Mouse (Mus musculus) MEL (cell line): ENCODE results near the gene Gm30302. TPM values are rescaled to one million over a fixed set of nuclear protein-coding genes. Genes with fewer than 3 reads are reported as not detected.

ENCODE experiments used
- DNase-seq: peaks from one replicate; pipeline ENCODE4 v3.0.0; 2011; ENCODE audit warnings: low read depth, low spot score
- H3K27ac ChIP-seq: 2 replicates; pipeline ENCODE4 v1.5.1; 2012; ENCODE audit warnings: low read depth, mild to moderate bottlenecking, control low read depth, low read length, moderate library complexity; ENCODE audit not compliant: control insufficient read depth
- H3K27me3 ChIP-seq, 2 experiments: fragments of 150-350 bp in 1 of 2; sonication (generic) in 1 of 2; 2 replicates each; pipeline ENCODE4 v1.6.1; 2012; ENCODE audit warnings: low read length in 2 of 2, mild to moderate bottlenecking in 2 of 2, improper control_type of control experiment in 1 of 2, moderate library complexity in 1 of 2; ENCODE audit not compliant: insufficient read depth in 2 of 2, control insufficient read depth in 1 of 2
- H3K36me3 ChIP-seq, 2 experiments: 2 replicates each; pipeline ENCODE4 v1.6.1; 2012 to 2014; ENCODE audit warnings: low read length in 2 of 2, improper control_type of control experiment in 1 of 2, inconsistent platforms in 1 of 2, mild to moderate bottlenecking in 1 of 2; ENCODE audit not compliant: insufficient read depth in 2 of 2, control insufficient read depth in 1 of 2
- H3K4me1 ChIP-seq, 2 experiments: fragments of 150-350 bp in 1 of 2; sonication (generic) in 1 of 2; 2 replicates each; pipeline ENCODE4 v1.6.1; 2012; ENCODE audit warnings: low read length in 2 of 2, improper control_type of control experiment in 1 of 2, mild to moderate bottlenecking in 1 of 2; ENCODE audit not compliant: insufficient read depth in 2 of 2, control insufficient read depth in 1 of 2
- H3K4me3 ChIP-seq, 2 experiments: fragments of 150-350 bp in 1 of 2; sonication (generic) in 1 of 2; 2 replicates each; pipeline ENCODE4 v1.5.1; 2012; ENCODE audit warnings: low read depth in 2 of 2, low read length in 2 of 2, mild to moderate bottlenecking in 2 of 2, moderate library complexity in 2 of 2, control low read depth in 1 of 2, improper control_type of control experiment in 1 of 2; ENCODE audit not compliant: control insufficient read depth in 1 of 2, insufficient read depth in 1 of 2
- H3K79me2 ChIP-seq: 2 replicates; pipeline ENCODE4 v1.6.1; 2012; ENCODE audit warnings: mild to moderate bottlenecking, low read length, moderate library complexity; ENCODE audit not compliant: control insufficient read depth, poor library complexity, insufficient read depth
- H3K9ac ChIP-seq: 2 replicates; pipeline ENCODE4 v1.6.1; 2012; ENCODE audit warnings: low read depth, mild to moderate bottlenecking, control low read depth, low read length, moderate library complexity; ENCODE audit not compliant: control insufficient read depth, poor library complexity, severe bottlenecking
- H3K9me3 ChIP-seq: fragments of 150-350 bp; sonication (generic); replicated peaks from 2 replicates; pipeline ENCODE4 v1.6.1; 2012; ENCODE audit warnings: mild to moderate bottlenecking, low read length, improper control_type of control experiment, moderate library complexity; ENCODE audit not compliant: insufficient read depth
- CHD1 ChIP-seq: IDR thresholded peaks from 2 replicates; pipeline ENCODE4 v1.6.1; 2012; ENCODE audit warnings: low read depth, mild to moderate bottlenecking, inconsistent platforms, low read length, improper control_type of control experiment
- CTCF ChIP-seq, 3 experiments: IDR thresholded peaks in 2 of 3; conservative IDR thresholded peaks in 1 of 3; 2 replicates each; pipeline ENCODE4 v1.5.1; 2011 to 2012; ENCODE audit warnings: low read length in 3 of 3, low read depth in 2 of 3, mild to moderate bottlenecking in 2 of 3, improper control_type of control experiment in 1 of 3, inconsistent platforms in 1 of 3, mixed read lengths in 1 of 3, moderate library complexity in 1 of 3; ENCODE audit not compliant: control insufficient read depth in 1 of 3, insufficient read depth in 1 of 3, poor library complexity in 1 of 3, severe bottlenecking in 1 of 3
- E2F4 ChIP-seq: IDR thresholded peaks from 2 replicates; pipeline ENCODE4 v1.6.1; 2011; ENCODE audit warnings: low read depth, low read length, improper control_type of control experiment, borderline replicate concordance
- EP300 ChIP-seq, 2 experiments: IDR thresholded peaks; 2 replicates each; pipeline ENCODE4 v1.6.1; 2011; ENCODE audit warnings: improper control_type of control experiment in 2 of 2, low read length in 2 of 2, low read depth in 1 of 2, mild to moderate bottlenecking in 1 of 2
- ETS1 ChIP-seq: IDR thresholded peaks from 2 replicates; pipeline ENCODE4 v1.6.1; 2012; ENCODE audit warnings: low read depth, mild to moderate bottlenecking, inconsistent platforms, low read length, improper control_type of control experiment, moderate library complexity
- GABPA ChIP-seq: IDR thresholded peaks from 2 replicates; pipeline ENCODE4 v1.6.1; 2012; ENCODE audit warnings: low read depth, mild to moderate bottlenecking, inconsistent platforms, low read length, improper control_type of control experiment, moderate library complexity
- GATA1 ChIP-seq: IDR thresholded peaks from 2 replicates; pipeline ENCODE4 v1.6.1; 2011; ENCODE audit warnings: low read depth, low read length, improper control_type of control experiment
- MAFK ChIP-seq: IDR thresholded peaks from 2 replicates; pipeline ENCODE4 v1.6.1; 2011; ENCODE audit warnings: low read depth, mild to moderate bottlenecking, low read length, improper control_type of control experiment, borderline replicate concordance
- MAX ChIP-seq: IDR thresholded peaks from 2 replicates; pipeline ENCODE4 v1.6.1; 2011; ENCODE audit warnings: low read length, improper control_type of control experiment
- MAZ ChIP-seq: IDR thresholded peaks from 2 replicates; pipeline ENCODE4 v1.6.1; 2012; ENCODE audit warnings: low read depth, mild to moderate bottlenecking, inconsistent platforms, low read length, improper control_type of control experiment
- MEF2A ChIP-seq: IDR thresholded peaks from 2 replicates; pipeline ENCODE4 v1.6.1; 2014; ENCODE audit warnings: low read depth, mild to moderate bottlenecking, inconsistent platforms, low read length, improper control_type of control experiment; ENCODE audit not compliant: poor library complexity, insufficient replicate concordance, severe bottlenecking; ENCODE audit errors: extremely low read depth
- MXI1 ChIP-seq: IDR thresholded peaks from 2 replicates; pipeline ENCODE4 v1.6.1; 2011; ENCODE audit warnings: mild to moderate bottlenecking, low read depth, low read length, improper control_type of control experiment
- NELFE ChIP-seq: IDR thresholded peaks from 2 replicates; pipeline ENCODE4 v1.6.1; 2011; ENCODE audit warnings: low read depth, low read length, improper control_type of control experiment
- NRF1 ChIP-seq: IDR thresholded peaks from 2 replicates; pipeline ENCODE4 v1.6.1; 2014; ENCODE audit warnings: low read depth, mild to moderate bottlenecking, inconsistent platforms, low read length, improper control_type of control experiment, moderate library complexity; ENCODE audit not compliant: poor library complexity, insufficient read depth, severe bottlenecking
- POLR2A ChIP-seq, 2 experiments: IDR thresholded peaks; 2 replicates each; pipeline ENCODE4 v1.6.1; 2011 to 2012; ENCODE audit warnings: low read length in 2 of 2, mild to moderate bottlenecking in 2 of 2, control low read depth in 1 of 2, improper control_type of control experiment in 1 of 2, low read depth in 1 of 2, moderate library complexity in 1 of 2; ENCODE audit not compliant: control insufficient read depth in 1 of 2, insufficient read depth in 1 of 2, poor library complexity in 1 of 2
- POLR2AphosphoS2 ChIP-seq: IDR thresholded peaks from 2 replicates; pipeline ENCODE4 v1.6.1; 2011; ENCODE audit warnings: low read length, improper control_type of control experiment
- POLR2AphosphoS5 ChIP-seq: IDR thresholded peaks from 2 replicates; pipeline ENCODE4 v1.6.1; 2012; ENCODE audit warnings: low read depth, borderline replicate concordance, mild to moderate bottlenecking, inconsistent platforms, low read length, moderate library complexity, mixed read lengths
- RAD21 ChIP-seq: IDR thresholded peaks from 2 replicates; pipeline ENCODE4 v1.6.1; 2011; ENCODE audit warnings: mild to moderate bottlenecking, low read depth, low read length, improper control_type of control experiment
- RCOR1 ChIP-seq: IDR thresholded peaks from 2 replicates; pipeline ENCODE4 v1.6.1; 2012; ENCODE audit warnings: low read depth, mild to moderate bottlenecking, inconsistent platforms, low read length, improper control_type of control experiment
- SIN3A ChIP-seq: IDR thresholded peaks from 2 replicates; pipeline ENCODE4 v1.6.1; 2012; ENCODE audit warnings: low read length, improper control_type of control experiment, inconsistent platforms
- SMC3 ChIP-seq: IDR thresholded peaks from 2 replicates; pipeline ENCODE4 v1.6.1; 2011; ENCODE audit warnings: low read depth, low read length, improper control_type of control experiment
- TAL1 ChIP-seq: IDR thresholded peaks from 2 replicates; pipeline ENCODE4 v1.6.1; 2012; ENCODE audit warnings: mild to moderate bottlenecking, inconsistent platforms, low read length, moderate library complexity, mixed read lengths
- TBP ChIP-seq: IDR thresholded peaks from 2 replicates; pipeline ENCODE4 v1.8.0; 2011; ENCODE audit warnings: low read depth, low read length, improper control_type of control experiment
- TCF12 ChIP-seq: IDR thresholded peaks from 2 replicates; pipeline ENCODE4 v1.6.1; 2014; ENCODE audit warnings: low read depth, mild to moderate bottlenecking, inconsistent platforms, low read length, improper control_type of control experiment, moderate library complexity
- USF1 ChIP-seq: IDR thresholded peaks from 2 replicates; pipeline ENCODE4 v1.6.1; 2014; ENCODE audit warnings: low read depth, mild to moderate bottlenecking, inconsistent platforms, low read length, improper control_type of control experiment, moderate library complexity
- USF2 ChIP-seq, 2 experiments: IDR thresholded peaks; 2 replicates each; pipeline ENCODE4 v1.6.1; 2011 to 2012; ENCODE audit warnings: improper control_type of control experiment in 2 of 2, low read length in 2 of 2, borderline replicate concordance in 1 of 2, inconsistent platforms in 1 of 2, low read depth in 1 of 2, mild to moderate bottlenecking in 1 of 2; ENCODE audit not compliant: insufficient read depth in 1 of 2
- ZKSCAN1 ChIP-seq: IDR thresholded peaks from 2 replicates; pipeline ENCODE4 v1.6.1; 2012; ENCODE audit warnings: low read depth, mild to moderate bottlenecking, inconsistent platforms, low read length, improper control_type of control experiment, moderate library complexity
- ZMIZ1 ChIP-seq: IDR thresholded peaks from 2 replicates; pipeline ENCODE4 v1.6.1; 2012; ENCODE audit warnings: low read depth, mild to moderate bottlenecking, inconsistent platforms, low read length, improper control_type of control experiment, moderate library complexity
- polyA plus RNA-seq, 2 experiments: library from polyadenylated mRNA; stranded (reverse) in 1 of 2; unstranded in 1 of 2; fragments of >175 nt in 1 of 2; fragments of >200 nt in 1 of 2; gene quantifications; 2 replicates each; pipeline versions ENCODE4 v1.2.1 to v1.2.4; 2012; ENCODE audit warnings: low replicate concordance in 2 of 2, low read depth in 1 of 2; ENCODE audit not compliant: insufficient read length in 2 of 2, insufficient read depth in 1 of 2, missing spikeins in 1 of 2
- total RNA-seq: library from RNA; depleted of rRNA; stranded (reverse); fragments of 300-350 nt; gene quantifications from 2 replicates; pipeline ENCODE4 v1.2.3, GENCODE M21; 2012

Gene Gm30302
- total and polyA plus RNA-seq, 3 experiments: 0.19 TPM; not detected in 2

- TF ChIP-seq POLR2AphosphoS2 (no peak), NRF1 (no peak), USF1 (no peak), POLR2A (IDR thresholded peaks at IDR 0.05; ENCODE audit: control insufficient read depth in 1 of 2, insufficient read depth in 1 of 2, low read depth in 1 of 2, low read length in 2 of 2, poor library complexity in 1 of 2) (no peak), ZMIZ1 (no peak)
- no peaks in the 10 kb centered on the region for H3K79me2 ChIP-seq
- H3K9ac ChIP-seq: no peak overlapping the region
Measured at GRCm38 (mm10) chr13:49741285-49742040, 57.3 kb downstream of the Gm30302 start.

GRCm38 (mm10) chr13:49738011-49738410 lies 60.8 kb downstream of the Gm30302 start:
- Histone ChIP-seq H3K27me3 (no peaks in the 10 kb centered on the region), H3K27ac (no peak overlapping the region), H3K36me3 (peaks cover 8 to 11% of the 10 kb centered on the region in 2 experiments; a peak in 3 of 4 replicates)

More at GRCm38 (mm10) chr13:49741285-49742040, 57.3 kb downstream of the Gm30302 start:
- no peak overlapping the region for H3K27ac ChIP-seq
- peaks cover 0 to 11% of the 10 kb centered on the region in 2 experiments; a peak in 2 of 4 replicates for H3K36me3 ChIP-seq
- no peaks in the 10 kb centered on the region for H3K9me3 ChIP-seq
- H3K4me1 ChIP-seq: peaks cover 2 to 6% of the 10 kb centered on the region in 2 experiments; a peak in 2 of 4 replicates
- no peak for DNase-seq
- H3K4me3 ChIP-seq: no peak overlapping the region
- H3K27me3 ChIP-seq: no peaks in the 10 kb centered on the region

More at GRCm38 (mm10) chr13:49738011-49738410, 60.8 kb downstream of the Gm30302 start:
- no peak overlapping the region for H3K9ac ChIP-seq
- TF ChIP-seq MEF2A (no peak), MAFK (no peak), POLR2AphosphoS5 (no peak), RAD21 (no peak), SMC3 (no peak), MAZ (no peak), MAX (no peak), CHD1 (no peak), TCF12 (peak; percentile 55), MXI1 (no peak; the same call in 1 of the 2 replicates), SIN3A (no peak), GABPA (no peak), GATA1 (peak; percentile 81), E2F4 (no peak), ETS1 (peak; percentile 45; the same call in 1 of the 2 replicates), USF2 (IDR thresholded peaks at IDR 0.05; ENCODE audit: borderline replicate concordance in 1 of 2, insufficient read depth in 1 of 2, low read depth in 1 of 2, low read length in 2 of 2) (no peak), ZKSCAN1 (no peak), EP300 (IDR thresholded peaks at IDR 0.05; ENCODE audit: low read depth in 1 of 2, low read length in 2 of 2) (peak; percentile 56 to 87; a peak in 3 of 4 replicates), CTCF (IDR thresholded peaks at IDR 0.05 in 2 of 3, conservative IDR thresholded peaks at IDR 0.05 in 1 of 3; ENCODE audit: control insufficient read depth in 1 of 3, insufficient read depth in 1 of 3, low read depth in 2 of 3, low read length in 3 of 3, poor library complexity in 1 of 3, severe bottlenecking in 1 of 3) (no peak), POLR2A (IDR thresholded peaks at IDR 0.05; ENCODE audit: control insufficient read depth in 1 of 2, insufficient read depth in 1 of 2, low read depth in 1 of 2, low read length in 2 of 2, poor library complexity in 1 of 2) (no peak), TAL1 (no peak), NELFE (no peak), TBP (no peak), RCOR1 (peak; percentile 55), ZMIZ1 (no peak), POLR2AphosphoS2 (no peak)
- peaks cover 2 to 6% of the 10 kb centered on the region in 2 experiments; a peak in 2 of 4 replicates for H3K4me1 ChIP-seq
- H3K4me3 ChIP-seq: no peak overlapping the region
- peak; percentile 66 for DNase-seq
- H3K79me2 ChIP-seq: no peaks in the 10 kb centered on the region
- no peaks in the 10 kb centered on the region for H3K9me3 ChIP-seq
